Mouse (Mus musculus): ENCODE measurements around the gene B230118H07Rik.

- TF ChIP-seq POLR2A (IDR thresholded peaks at IDR 0.05; ENCODE audit: borderline replicate concordance, control insufficient read depth, low read depth, low read length): no peak
- TF ChIP-seq CTCF (IDR thresholded peaks at IDR 0.05; ENCODE audit: control insufficient read depth, insufficient read depth, low read length): no peak
Measured at GRCm38 (mm10) chr2:101673547-101673946, 24.2 kb upstream of the B230118H07Rik start.
